ENCODE assay signal across 21 mouse cellular contexts in the genomic region with DNA sequence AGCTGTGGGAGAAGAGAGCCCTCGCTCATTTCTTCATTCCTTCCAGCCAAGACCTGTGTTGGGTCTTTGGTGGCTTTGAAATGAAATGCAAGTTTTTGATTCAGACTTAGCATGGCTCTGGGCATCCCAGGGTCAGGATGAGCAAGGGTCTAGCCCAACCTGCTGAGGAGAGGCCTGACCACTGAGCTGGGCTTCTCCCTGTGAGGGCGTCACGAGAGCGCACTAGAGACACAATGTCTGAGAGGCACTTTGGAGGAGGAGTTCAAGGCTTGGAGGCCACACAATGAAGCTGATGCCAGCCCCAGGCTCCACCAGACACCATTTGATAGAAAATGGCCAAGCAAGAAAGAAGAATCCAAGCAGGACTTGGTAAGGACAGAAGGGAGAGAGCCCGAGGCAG. TPM values are rescaled to one million over a fixed set of nuclear protein-coding genes. Genes with fewer than 3 reads are reported as not detected.
"Had no signal": no experiment of that assay in that cellular context is flagged by ENCODE, and none has a peak within 500 bp of the region (broad histone marks: within the 10 kb centered on the region; RNA-seq: fewer than 3 reads in every experiment).

No protein-coding gene starts in this region.

- H3K9me3 ChIP-seq: midbrain, embryonic 12.5 days; neural tube, embryonic 12.5 days had no signal

- H3K9ac ChIP-seq: lung, embryonic 14.5 days; midbrain, embryonic 12.5 days; neural tube, embryonic 12.5 days had no signal

- H3K27ac ChIP-seq: midbrain, embryonic 12.5 days; neural tube, embryonic 12.5 days had no signal

- H3K36me3 ChIP-seq: midbrain, embryonic 12.5 days; neural tube, embryonic 12.5 days had no signal

- DNase-seq: lung, adult 18-20 months; lung, embryonic 14.5 days; lung, postnatal 10 days; lung, postnatal 4 days; midbrain, embryonic 14.5 days; retina, postnatal 1 day; right cerebral cortex, adult 18-20 months; right cerebral cortex, postnatal 25 days; right cerebral cortex, postnatal 4 days; spleen, adult 18-20 months had no signal

- ATAC-seq: midbrain, embryonic 16.5 days had no signal

- H3K4me3 ChIP-seq: midbrain, embryonic 12.5 days; myocyte; neural tube, embryonic 12.5 days had no signal

- H3K4me2 ChIP-seq: lung, embryonic 14.5 days; midbrain, embryonic 12.5 days; neural tube, embryonic 12.5 days had no signal

RNA-seq across cellular contexts. Expression of gene Fgf8, which starts 8.5 kb away (rescaled TPM):
- total RNA-seq: megakaryocyte, adult 5-6 weeks; megakaryocyte-erythroid progenitor cell, adult 5-6 weeks had no signal
- polyA plus RNA-seq: liver, embryonic 16.5 days; lung, embryonic 14.5 days; lung, embryonic 16.5 days; myocyte; neural tube, embryonic 12.5 days; small intestine, adult 2 months; stomach, embryonic 14.5 days; stomach, embryonic 16.5 days had no signal
